Mouse (Mus musculus): ENCODE data around the gene Pou2f3. TPM values are rescaled to one million over a fixed set of nuclear protein-coding genes. Genes with fewer than 3 reads are reported as not detected.

The Pou2f3 gene
- total and polyA plus RNA-seq, 2 experiments from 2014 or later: 0.16 TPM; not detected in 1

GRCm38 (mm10) chr9:43105664-43106361, 104.4 kb downstream of the Pou2f3 start:
- H3K4me2 ChIP-seq (ENCODE audit: low read depth, low read length, poor library complexity, severe bottlenecking): peak overlapping the region; percentile 84
- peaks cover 12% of the 10 kb centered on the region; the same call in 1 of the 2 replicates for H3K4me1 ChIP-seq (ENCODE audit: insufficient read depth, low read length)
- WGBS: under 1% methylated on average over 64 of the region's 91 CpGs
- no peaks in the 10 kb centered on the region for H3K9me3 ChIP-seq (ENCODE audit: low read length)
- H3K36me3 ChIP-seq (ENCODE audit: insufficient read depth, low read length): peaks cover 6% of the 10 kb centered on the region
- no peak for TF ChIP-seq CTCF (IDR thresholded peaks at IDR 0.05)
- peak; percentile 96 for DNase-seq (ENCODE audit: low spot score)
- H3K4me3 ChIP-seq (ENCODE audit: low read depth, low read length): peak overlapping the region; percentile 95
- peak overlapping the region; percentile 82 for H3K27ac ChIP-seq (ENCODE audit: low read depth, low read length)
- peak overlapping the region; percentile 86 for H3K9ac ChIP-seq (replicated peaks; ENCODE audit: low read length, poor library complexity, severe bottlenecking)
- peak; percentile 86 for ATAC-seq (ENCODE audit: low FRiP score)
- no peaks in the 10 kb centered on the region for H3K27me3 ChIP-seq (ENCODE audit: insufficient read depth, low read length)

DNA sequence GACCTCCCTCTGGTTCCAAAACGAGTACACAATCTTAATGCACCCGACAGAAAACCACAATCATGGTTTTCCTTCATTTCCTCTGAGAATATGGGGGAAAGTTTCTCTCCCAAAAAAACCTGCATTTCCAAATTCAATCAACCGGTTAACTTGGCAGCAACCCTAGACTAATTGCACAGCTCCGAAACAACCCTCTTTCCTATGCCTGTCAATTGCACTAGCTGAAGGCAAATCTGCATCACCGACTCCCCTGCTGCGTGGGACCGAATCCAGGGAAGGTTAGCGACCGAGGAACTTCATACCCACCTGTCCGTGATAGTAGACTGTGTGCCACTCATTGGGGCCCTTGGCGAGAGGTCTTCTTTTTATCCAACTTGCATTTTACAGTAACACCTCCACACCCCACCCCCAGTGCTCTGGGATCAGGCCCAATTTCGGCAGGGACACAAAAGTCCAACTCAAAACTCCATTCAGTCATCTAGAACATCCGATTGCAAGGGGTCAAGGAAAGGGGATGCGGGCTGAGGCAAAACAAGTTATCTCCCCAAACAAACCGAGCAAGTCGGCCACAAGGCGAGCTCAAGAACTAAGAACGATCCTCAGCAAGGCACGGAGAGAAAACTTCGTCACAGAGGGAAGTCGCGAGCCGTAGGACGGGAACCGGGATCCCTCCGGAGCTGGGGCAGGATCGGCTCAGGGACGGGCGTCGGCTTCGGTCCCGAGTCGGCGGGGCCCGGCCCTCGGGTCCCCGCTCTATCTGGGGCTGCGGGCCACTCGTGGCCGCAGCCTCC, 105.1 kb downstream of the Pou2f3 start:
- no peak for ATAC-seq (ENCODE audit: low FRiP score)

GRCm38 (mm10) chr9:43104526-43104872, 105.7 kb downstream of the Pou2f3 start:
- ATAC-seq (ENCODE audit: low FRiP score): no peak
- H3K4me1 ChIP-seq (ENCODE audit: insufficient read depth, low read length): peaks cover 12% of the 10 kb centered on the region; the same call in 1 of the 2 replicates
- H3K9ac ChIP-seq (replicated peaks; ENCODE audit: low read length, poor library complexity, severe bottlenecking): peak overlapping the region; percentile 86; the same call in 1 of the 2 replicates
- peak overlapping the region; percentile 84 for H3K4me2 ChIP-seq (ENCODE audit: low read depth, low read length, poor library complexity, severe bottlenecking)
- no peaks in the 10 kb centered on the region for H3K36me3 ChIP-seq (ENCODE audit: insufficient read depth, low read length)
- no peaks in the 10 kb centered on the region for H3K27me3 ChIP-seq (ENCODE audit: insufficient read depth, low read length)
- no peak for TF ChIP-seq CTCF (IDR thresholded peaks at IDR 0.05)
- no peak overlapping the region for H3K27ac ChIP-seq (ENCODE audit: low read depth, low read length)
- WGBS: 1% methylated on average over 4 of the region's 4 CpGs
- H3K9me3 ChIP-seq (ENCODE audit: low read length): no peaks in the 10 kb centered on the region
- H3K4me3 ChIP-seq (ENCODE audit: low read depth, low read length): peak overlapping the region; percentile 95
- no peak for DNase-seq (ENCODE audit: low spot score)

More for the DNA sequence above, 105.1 kb downstream of the Pou2f3 start:
- Histone ChIP-seq H3K9me3 (ENCODE audit: low read length) (no peaks in the 10 kb centered on the region), H3K27me3 (ENCODE audit: insufficient read depth, low read length) (no peaks in the 10 kb centered on the region), H3K27ac (ENCODE audit: low read depth, low read length) (peak overlapping the region; percentile 82), H3K4me2 (ENCODE audit: low read depth, low read length, poor library complexity, severe bottlenecking) (peak overlapping the region; percentile 84), H3K4me3 (ENCODE audit: low read depth, low read length) (peak overlapping the region; percentile 95), H3K4me1 (ENCODE audit: insufficient read depth, low read length) (peaks cover 12% of the 10 kb centered on the region; the same call in 1 of the 2 replicates), H3K36me3 (ENCODE audit: insufficient read depth, low read length) (no peaks in the 10 kb centered on the region), H3K9ac (replicated peaks; ENCODE audit: low read length, poor library complexity, severe bottlenecking) (peak overlapping the region; percentile 86)
- peak; percentile 28 for DNase-seq (ENCODE audit: low spot score)
- TF ChIP-seq CTCF (IDR thresholded peaks at IDR 0.05): no peak
- WGBS: 1% methylated on average over 40 of the region's 40 CpGs

DNA sequence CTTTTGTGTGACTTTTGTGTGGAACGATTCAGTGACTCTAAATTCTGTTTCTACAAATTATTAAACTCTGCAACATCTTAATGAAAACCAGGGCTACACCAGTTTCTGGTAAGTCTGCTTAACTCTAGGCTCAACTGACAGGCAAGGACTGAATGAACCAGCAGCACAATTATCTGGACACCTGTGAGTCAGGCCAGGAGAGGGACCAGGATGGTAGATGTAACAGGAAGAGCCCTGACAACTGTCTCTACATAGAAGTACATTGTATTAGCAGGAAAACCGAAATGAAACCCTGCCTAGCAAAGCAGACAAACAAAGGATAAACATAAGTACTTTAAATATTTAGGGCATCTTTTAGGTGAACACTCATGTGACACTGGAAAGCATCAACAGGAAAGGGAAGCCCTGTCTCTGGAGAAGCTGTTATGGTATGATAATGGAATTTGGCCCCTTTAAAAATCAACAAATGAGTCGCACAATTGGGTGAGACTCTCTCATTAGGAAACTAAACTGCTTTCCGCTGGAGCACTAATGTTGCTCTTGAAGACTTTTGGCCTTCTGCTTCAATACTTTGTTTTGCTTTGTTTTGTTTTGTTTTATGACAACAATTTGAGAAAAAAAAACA, 106.4 kb downstream of the Pou2f3 start:
- TF ChIP-seq CTCF (IDR thresholded peaks at IDR 0.05): no peak
- no peaks in the 10 kb centered on the region for H3K27me3 ChIP-seq (ENCODE audit: insufficient read depth, low read length)
- H3K4me3 ChIP-seq (ENCODE audit: low read depth, low read length): peak overlapping the region; percentile 95
- 29% methylated on average over 4 of the region's 4 CpGs for WGBS
- peak overlapping the region; percentile 84 for H3K4me2 ChIP-seq (ENCODE audit: low read depth, low read length, poor library complexity, severe bottlenecking)
- ATAC-seq (ENCODE audit: low FRiP score) (no peak), DNase-seq (ENCODE audit: low spot score) (no peak)
- H3K36me3 ChIP-seq (ENCODE audit: insufficient read depth, low read length): no peaks in the 10 kb centered on the region
- H3K4me1 ChIP-seq (ENCODE audit: insufficient read depth, low read length): peaks cover 12% of the 10 kb centered on the region; the same call in 1 of the 2 replicates
- H3K9ac ChIP-seq (replicated peaks; ENCODE audit: low read length, poor library complexity, severe bottlenecking): 0 out of 2 replicates have a peak overlapping the region, but pooled peaks have one; percentile 3
- no peak overlapping the region for H3K27ac ChIP-seq (ENCODE audit: low read depth, low read length)
- H3K9me3 ChIP-seq (ENCODE audit: low read length): no peaks in the 10 kb centered on the region

GRCm38 (mm10) chr9:43102931-43103330, 107.2 kb downstream of the Pou2f3 start:
- DNase-seq (ENCODE audit: low spot score) (no peak), ATAC-seq (ENCODE audit: low FRiP score) (no peak)
- H3K27me3 ChIP-seq (ENCODE audit: insufficient read depth, low read length): no peaks in the 10 kb centered on the region
- peak overlapping the region; percentile 84 for H3K4me2 ChIP-seq (ENCODE audit: low read depth, low read length, poor library complexity, severe bottlenecking)
- TF ChIP-seq CTCF (IDR thresholded peaks at IDR 0.05): no peak
- WGBS: 98% methylated on average over 2 of the region's 2 CpGs
- peak overlapping the region; percentile 95; the same call in 1 of the 2 replicates for H3K4me3 ChIP-seq (ENCODE audit: low read depth, low read length)
- no peak overlapping the region for H3K27ac ChIP-seq (ENCODE audit: low read depth, low read length)
- no peaks in the 10 kb centered on the region for H3K36me3 ChIP-seq (ENCODE audit: insufficient read depth, low read length)
- no peaks in the 10 kb centered on the region for H3K9me3 ChIP-seq (ENCODE audit: low read length)
- H3K4me1 ChIP-seq (ENCODE audit: insufficient read depth, low read length): peaks cover 12% of the 10 kb centered on the region; the same call in 1 of the 2 replicates
- no peak overlapping the region for H3K9ac ChIP-seq (replicated peaks; ENCODE audit: low read length, poor library complexity, severe bottlenecking)
